Mouse (Mus musculus) brain, embryonic 18.5 days (tissue): ENCODE data around the gene Ube2d1.

ENCODE experiments used
- DNase-seq: peaks from one replicate; pipeline ENCODE4 v3.0.0-alpha.2; 2012; ENCODE audit warnings: low read depth, low spot score

Gene Ube2d1

GRCm38 (mm10) chr10:71225894-71226293 is 59.2 kb downstream of the Ube2d1 start:
- DNase-seq = no peak

- DNase-seq = no peak
These were observed 62.0 kb downstream of the Ube2d1 start for GRCm38 (mm10) chr10:71223101-71223500.

GRCm38 (mm10) chr10:71222639-71223038 is 62.4 kb downstream of the Ube2d1 start:
- no peak for DNase-seq

GRCm38 (mm10) chr10:71218228-71218892 is 66.7 kb downstream of the Ube2d1 start:
- peak; percentile 64 for DNase-seq

GRCm38 (mm10) chr10:71215996-71216395 is 69.1 kb downstream of the Ube2d1 start:
- DNase-seq = no peak
